Mouse (Mus musculus) small intestine, adult 2 months (tissue): ENCODE results near the gene Gpd1. TPM values are rescaled to one million over a fixed set of nuclear protein-coding genes. Genes with fewer than 3 reads are reported as not detected.
A peak's percentile ranks its signal among the peaks of the same experiment; 100 is the strongest.
"Not testable (repeated sequence)": the region's sequence is repeated elsewhere in the genome, so short reads cannot be mapped to it uniquely, and the experiment has no call there.

Source experiments
- H3K27ac ChIP-seq: fragments of 200-500 bp; 2 replicates; pipeline ENCODE4 v1.5.1; 2012; ENCODE audit warnings: low read depth, low read length, control low read depth, inconsistent platforms; ENCODE audit not compliant: insufficient read depth
- H3K27me3 ChIP-seq: fragments of 200-500 bp; 2 replicates; pipeline ENCODE4 v1.6.1; 2012; ENCODE audit warnings: mild to moderate bottlenecking, moderate library complexity, low read length, inconsistent platforms; ENCODE audit not compliant: control insufficient read depth, insufficient read depth
- H3K36me3 ChIP-seq: fragments of 200-500 bp; 2 replicates; pipeline ENCODE4 v1.6.1; 2012; ENCODE audit warnings: mild to moderate bottlenecking, low read length, control low read depth, inconsistent platforms; ENCODE audit not compliant: control insufficient read depth, insufficient read depth
- H3K4me1 ChIP-seq: fragments of 200-500 bp; 2 replicates; pipeline ENCODE4 v1.6.1; 2012; ENCODE audit warnings: low read length, inconsistent platforms, mixed read lengths; ENCODE audit not compliant: control insufficient read depth, insufficient read depth, insufficient read length
- H3K4me3 ChIP-seq: fragments of 200-500 bp; 2 replicates; pipeline ENCODE4 v1.5.1; 2012; ENCODE audit warnings: low read depth, mild to moderate bottlenecking, control low read depth, inconsistent platforms, low read length, moderate library complexity
- CTCF ChIP-seq: fragments of 200-500 bp; IDR thresholded peaks from 2 replicates; pipeline ENCODE4 v1.5.1; 2012; ENCODE audit warnings: low read depth, mild to moderate bottlenecking, control low read depth, inconsistent platforms, low read length, moderate library complexity, mixed read lengths; ENCODE audit not compliant: insufficient replicate concordance, insufficient read length; ENCODE audit errors: extremely low read depth
- POLR2A ChIP-seq: fragments of 200-500 bp; IDR thresholded peaks from 2 replicates; pipeline ENCODE4 v1.6.1; 2012; ENCODE audit warnings: low read depth, mild to moderate bottlenecking, control low read depth, inconsistent platforms, low read length, moderate library complexity
- WGBS: fragments of 180-500 bp; shearing (Covaris S2); methylation state at CpG from one replicate; pipeline ENCODE4 v1.1.7; 2018; 5-methylcytosine and 5-hydroxymethylcytosine counted together
- polyA plus RNA-seq: library from polyadenylated mRNA; depleted of rRNA; stranded (reverse); fragments of >200 nt; gene quantifications from 2 replicates; pipeline ENCODE4 v1.2.3, GENCODE M21; 2012

Gpd1 gene
- polyA plus RNA-seq, 1 experiment, result 260 TPM

DNA sequence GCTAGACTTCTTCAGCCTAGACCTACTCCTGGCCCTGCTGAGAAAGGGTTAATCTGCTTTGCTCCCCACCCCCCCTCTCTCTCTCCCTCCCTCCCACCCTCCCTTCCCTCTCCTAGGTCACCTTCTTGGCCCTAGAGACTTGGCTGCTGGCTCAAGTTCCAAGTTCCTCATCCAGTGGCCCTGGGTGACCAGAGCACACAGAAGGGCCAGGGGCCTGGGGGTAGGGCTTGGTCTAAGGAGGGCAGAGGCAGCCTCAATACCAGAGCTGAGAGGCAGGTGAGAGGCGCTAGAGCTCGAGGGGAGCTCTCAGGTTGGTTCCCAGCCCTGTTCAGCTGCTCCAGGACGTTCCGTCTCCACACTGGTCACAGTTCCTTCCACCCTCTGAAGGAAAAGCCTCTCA lies 26.4 kb upstream of the Gpd1 start:
- Histone ChIP-seq H3K27me3 (no peaks in the 10 kb centered on the region), H3K36me3 (no peaks in the 10 kb centered on the region), H3K4me1 (no peaks in the 10 kb centered on the region; the same call in 1 of the 2 replicates), H3K27ac (no peak overlapping the region), H3K4me3 (no peak overlapping the region)
- TF ChIP-seq POLR2A (no peak), CTCF (no peak)
- WGBS, result 48% methylated on average over 4 of the region's 4 CpGs

DNA sequence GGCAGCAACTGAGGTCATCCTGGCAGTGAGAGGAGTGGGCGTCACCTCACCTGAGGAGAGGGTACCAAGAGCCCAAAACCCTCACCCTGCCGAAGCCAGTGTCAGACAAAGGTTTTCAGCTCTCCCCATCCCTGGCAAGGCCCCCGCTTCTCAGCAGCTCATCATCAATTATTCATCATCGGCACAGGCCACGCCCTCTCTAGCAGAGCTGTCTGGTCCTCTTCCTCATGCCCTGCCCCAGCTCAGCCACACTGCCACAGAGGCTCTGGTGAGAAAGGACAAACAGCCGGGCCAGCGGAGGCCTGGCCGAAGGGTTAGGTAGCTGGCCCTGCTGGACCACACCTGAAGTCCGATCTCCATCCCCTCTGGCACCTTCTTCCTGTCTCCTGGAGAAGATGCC lies 25.3 kb upstream of the Gpd1 start:
- Histone ChIP-seq H3K27ac (no peak overlapping the region), H3K4me1 (no peaks in the 10 kb centered on the region; the same call in 1 of the 2 replicates), H3K27me3 (no peaks in the 10 kb centered on the region), H3K36me3 (no peaks in the 10 kb centered on the region), H3K4me3 (no peak overlapping the region)
- TF ChIP-seq CTCF (no peak), POLR2A (no peak)
- 49% methylated on average over 9 of the region's 9 CpGs for whole genome bisulfite sequencing

DNA sequence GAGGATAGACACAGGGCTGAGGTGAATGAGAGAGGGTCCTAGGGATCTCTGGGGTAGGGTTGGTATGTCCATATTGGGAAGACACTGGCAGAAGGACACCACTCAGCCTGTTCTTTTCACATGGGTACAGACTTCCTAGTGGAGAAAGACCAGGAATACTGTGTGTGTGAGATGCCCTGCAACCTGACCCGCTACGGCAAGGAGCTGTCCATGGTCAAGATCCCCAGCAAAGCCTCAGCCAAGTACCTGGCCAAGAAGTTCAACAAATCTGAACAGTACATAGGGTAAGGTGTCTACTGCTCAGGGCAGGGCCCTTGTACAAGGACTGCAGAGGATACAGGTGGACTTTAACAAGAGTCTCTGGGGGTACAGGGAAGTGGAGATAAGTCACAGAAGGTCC lies 20.0 kb upstream of the Gpd1 start:
- TF ChIP-seq CTCF, result no peak
- TF ChIP-seq POLR2A, result no peak
- no peaks in the 10 kb centered on the region for H3K36me3 ChIP-seq
- H3K4me1 ChIP-seq, result peaks cover 19% of the 10 kb centered on the region
- H3K27me3 ChIP-seq, result no peaks in the 10 kb centered on the region
- H3K4me3 ChIP-seq, result no peak overlapping the region
- no peak overlapping the region for H3K27ac ChIP-seq
- 35% methylated on average over 2 of the region's 2 CpGs for WGBS

DNA sequence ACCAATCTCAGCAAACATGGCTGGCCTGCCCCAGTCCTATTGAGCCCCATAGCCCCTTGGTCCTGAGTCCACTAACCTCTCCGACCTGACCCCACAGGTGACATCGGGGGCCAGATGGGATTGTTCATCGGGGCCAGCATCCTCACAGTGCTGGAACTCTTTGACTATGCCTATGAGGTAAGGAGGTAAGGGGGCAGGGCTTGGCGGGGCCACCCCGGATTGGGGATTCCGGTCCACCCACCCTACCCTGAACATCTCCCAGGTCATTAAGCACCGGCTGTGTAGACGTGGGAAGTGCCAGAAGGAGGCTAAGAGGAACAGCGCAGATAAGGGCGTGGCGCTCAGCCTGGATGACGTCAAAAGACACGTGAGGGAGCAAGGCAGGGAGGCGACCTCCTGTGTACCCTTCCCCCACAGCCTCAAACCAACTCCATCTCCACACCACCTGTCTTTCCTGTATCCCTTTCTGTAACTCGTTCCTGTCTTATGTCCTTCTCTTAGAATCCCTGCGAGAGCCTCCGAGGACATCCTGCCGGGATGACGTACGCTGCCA lies 18.7 kb upstream of the Gpd1 start:
- Histone ChIP-seq H3K36me3 (no peaks in the 10 kb centered on the region), H3K4me3 (peak overlapping the region; percentile 5; the same call in 1 of the 2 replicates), H3K27me3 (no peaks in the 10 kb centered on the region), H3K27ac (no peak overlapping the region), H3K4me1 (peaks cover 26% of the 10 kb centered on the region)
- WGBS, result 43% methylated on average over 20 of the region's 20 CpGs
- no peak for TF ChIP-seq CTCF
- no peak for TF ChIP-seq POLR2A

DNA sequence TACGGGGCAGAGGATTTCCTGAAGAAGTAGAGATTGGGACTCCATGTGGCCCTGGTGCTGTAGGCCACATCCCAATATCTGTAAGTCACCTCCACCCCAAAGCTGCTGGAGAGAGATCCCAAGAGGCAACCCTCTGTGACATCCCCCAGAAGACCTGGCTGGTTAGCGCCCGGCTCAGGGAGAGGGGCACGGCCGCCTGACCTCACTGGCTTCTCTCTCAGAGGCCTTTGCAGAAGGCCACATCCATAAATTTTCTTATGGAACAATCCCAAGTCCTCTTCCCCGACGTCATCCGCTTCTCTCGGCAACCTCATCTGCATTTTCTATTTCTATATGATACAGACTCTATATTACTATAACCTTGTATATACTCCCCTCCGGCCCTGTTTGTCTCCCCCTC lies 17.6 kb upstream of the Gpd1 start:
- no peaks in the 10 kb centered on the region for H3K27me3 ChIP-seq
- H3K36me3 ChIP-seq, result no peaks in the 10 kb centered on the region
- TF ChIP-seq POLR2A (no peak), CTCF (no peak)
- peak overlapping the region; percentile 5; the same call in 1 of the 2 replicates for H3K4me3 ChIP-seq
- peak overlapping the region; percentile 53 for H3K27ac ChIP-seq
- H3K4me1 ChIP-seq, result peaks cover 30% of the 10 kb centered on the region
- 71% methylated on average over 10 of the region's 10 CpGs for WGBS

DNA sequence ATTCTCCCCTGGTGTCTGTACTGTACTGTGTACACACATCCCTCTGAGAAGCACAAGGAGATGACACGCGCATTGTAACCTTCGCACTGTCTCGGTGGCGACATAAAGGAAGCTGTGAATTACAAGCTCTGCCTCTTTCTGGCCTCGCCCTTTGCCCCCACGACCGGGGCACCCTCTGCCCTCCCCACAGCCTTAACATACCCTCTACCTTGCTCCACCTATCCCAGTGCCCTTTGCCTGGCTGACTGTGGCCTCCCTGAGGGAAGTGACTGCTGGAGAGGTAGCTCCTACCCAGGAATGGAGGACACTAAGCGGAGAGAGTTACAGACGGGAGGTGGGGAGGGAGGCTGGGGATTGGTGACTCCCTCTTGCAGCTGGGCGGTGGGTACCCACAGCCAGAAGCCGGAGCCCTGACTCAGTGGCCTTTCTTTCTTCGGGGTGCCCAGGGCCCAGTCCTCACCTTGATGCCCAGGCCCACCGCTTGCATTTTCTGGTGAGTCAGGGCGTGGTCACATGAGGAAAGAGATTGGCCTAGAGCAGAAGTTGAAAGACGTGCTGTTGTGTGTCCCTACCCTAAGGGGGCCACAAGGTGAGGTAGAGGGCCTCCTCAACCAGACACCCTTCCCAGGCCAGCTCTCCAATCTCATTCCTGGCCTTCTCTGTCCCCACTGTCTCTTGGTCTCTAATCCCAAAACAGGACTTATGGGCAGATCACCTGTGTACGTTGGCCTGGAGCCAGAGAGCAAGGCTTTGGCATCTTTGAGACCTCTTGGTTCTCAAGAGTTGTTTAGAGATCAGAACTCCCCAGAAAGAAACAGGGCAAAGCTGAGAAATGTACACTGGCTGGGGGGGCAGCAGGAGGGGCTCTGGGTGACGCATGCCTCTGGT lies 16.9 kb upstream of the Gpd1 start:
- peak overlapping the region; percentile 97 for H3K27ac ChIP-seq
- 41% methylated on average over 18 of the region's 18 CpGs for WGBS
- H3K4me3 ChIP-seq, result peak overlapping the region; percentile 63

DNA sequence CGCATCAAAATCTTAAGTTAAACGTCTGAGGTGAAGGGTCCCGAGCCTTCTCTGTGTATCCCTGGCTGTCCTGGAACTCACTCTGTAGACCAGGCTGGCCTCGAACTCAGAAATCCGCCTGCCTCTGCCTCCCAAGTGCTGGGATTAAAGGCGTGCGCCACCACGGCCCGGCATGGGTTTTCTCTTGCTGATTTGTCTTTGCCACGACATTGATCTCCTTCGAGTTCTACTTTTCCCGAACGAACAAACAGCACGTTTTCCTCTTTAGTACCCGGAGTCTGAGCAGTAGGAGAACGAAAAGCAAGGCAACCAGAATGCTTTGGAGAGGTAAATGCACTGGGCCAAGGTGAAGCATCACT lies 15.7 kb upstream of the Gpd1 start:
- 36% methylated on average over 16 of the region's 16 CpGs for WGBS
- not testable (repeated sequence) for H3K27me3 ChIP-seq, H3K36me3 ChIP-seq
- Histone ChIP-seq H3K4me3 (peak overlapping the region; percentile 93), H3K4me1 (peaks cover 34% of the 10 kb centered on the region), H3K27ac (peak overlapping the region; percentile 97)

More for the DNA sequence above, 16.9 kb upstream of the Gpd1 start:
- TF ChIP-seq CTCF (no peak), POLR2A (peak; percentile 84)
- Histone ChIP-seq H3K4me1 (peaks cover 34% of the 10 kb centered on the region), H3K27me3 (no peaks in the 10 kb centered on the region), H3K36me3 (peaks cover under 1% of the 10 kb centered on the region; the same call in 1 of the 2 replicates)
